Mouse (Mus musculus): ENCODE results near the gene Wnk2. TPM values are rescaled to one million over a fixed set of nuclear protein-coding genes. Genes with fewer than 3 reads are reported as not detected.

Wnk2 gene
- polyA plus RNA-seq, 1 experiment from 2014 or later = 1.4 TPM

DNA sequence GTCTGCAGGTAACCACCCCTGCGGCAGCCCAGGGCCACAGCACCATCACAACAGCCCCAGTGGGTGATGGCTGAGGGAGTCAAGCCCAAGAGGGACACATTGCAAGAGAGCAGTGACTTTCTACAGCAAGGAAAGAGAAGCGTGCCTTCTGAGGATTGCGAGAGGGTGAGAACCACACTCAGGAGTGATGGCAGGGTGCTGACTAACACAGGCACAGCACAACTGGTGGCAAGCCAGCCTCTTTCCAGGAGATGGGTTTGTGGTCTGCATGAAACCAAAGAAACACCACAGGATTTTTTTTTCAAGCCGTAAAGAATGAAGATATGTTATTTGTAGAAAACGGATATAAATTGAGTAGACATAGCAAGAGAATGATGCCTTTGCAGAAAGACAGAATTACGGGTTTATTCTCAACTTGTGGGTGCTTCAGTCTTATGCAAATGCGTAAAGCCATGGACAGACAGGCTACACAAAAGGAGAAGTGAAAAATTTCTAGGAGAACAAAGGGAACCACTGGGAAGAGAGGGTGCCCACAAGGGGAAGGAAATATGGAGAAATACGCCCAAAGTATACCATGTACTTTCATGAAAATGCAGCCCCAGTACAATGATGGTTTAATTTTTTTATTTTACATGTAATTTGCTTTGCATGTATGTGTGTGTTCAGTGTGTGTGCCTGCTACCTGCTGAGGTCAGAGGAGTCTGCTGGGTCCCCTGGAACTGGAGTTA, 39.5 kb downstream of the Wnk2 start:
- no peak for ATAC-seq (replicated peaks; ENCODE audit: low FRiP score)
- 88% methylated on average over 8 of the region's 8 CpGs for WGBS
- H3K36me3 ChIP-seq = no peaks in the 10 kb centered on the region
- H3K27me3 ChIP-seq = no peaks in the 10 kb centered on the region
- H3K27ac ChIP-seq = no peak overlapping the region
- H3K9ac ChIP-seq = no peak overlapping the region
- peaks cover 10% of the 10 kb centered on the region for H3K4me1 ChIP-seq
- H3K4me3 ChIP-seq (replicated peaks) = no peak overlapping the region
- H3K4me2 ChIP-seq = no peak overlapping the region
- H3K9me3 ChIP-seq (replicated peaks) = 0 out of 2 replicates have a peak, but pooled peaks cover 3% of the 10 kb centered on the region

DNA sequence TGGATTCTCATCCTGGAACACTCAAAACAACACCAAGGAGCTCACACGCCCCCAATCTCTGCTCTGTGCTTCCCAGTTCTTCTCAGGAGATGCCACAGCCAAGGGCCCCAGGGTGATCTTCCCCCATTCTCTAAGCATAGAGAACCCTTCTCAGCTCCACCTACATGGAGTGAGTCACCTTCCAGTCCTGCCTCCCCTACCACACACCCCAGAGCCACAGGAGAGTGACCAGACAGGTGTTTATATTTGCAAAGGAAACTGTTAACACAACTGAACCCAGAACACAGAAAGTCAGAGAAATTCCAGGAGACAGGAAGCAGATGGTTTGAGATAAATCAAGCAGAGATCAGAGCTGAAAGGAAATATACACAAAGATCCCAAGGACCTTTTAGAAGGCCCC, 43.9 kb downstream of the Wnk2 start:
- no peak overlapping the region for H3K4me2 ChIP-seq
- H3K4me3 ChIP-seq (replicated peaks) = no peak overlapping the region
- peaks cover 20% of the 10 kb centered on the region for H3K4me1 ChIP-seq
- H3K9me3 ChIP-seq (replicated peaks) = 0 out of 2 replicates have a peak, but pooled peaks cover 3% of the 10 kb centered on the region
- no peaks in the 10 kb centered on the region for H3K36me3 ChIP-seq
- H3K27me3 ChIP-seq = no peaks in the 10 kb centered on the region
- no peak for ATAC-seq (replicated peaks; ENCODE audit: low FRiP score)
- no peak overlapping the region for H3K9ac ChIP-seq
- 53% methylated on average over 1 of the region's 1 CpGs for WGBS
- no peak overlapping the region for H3K27ac ChIP-seq

DNA sequence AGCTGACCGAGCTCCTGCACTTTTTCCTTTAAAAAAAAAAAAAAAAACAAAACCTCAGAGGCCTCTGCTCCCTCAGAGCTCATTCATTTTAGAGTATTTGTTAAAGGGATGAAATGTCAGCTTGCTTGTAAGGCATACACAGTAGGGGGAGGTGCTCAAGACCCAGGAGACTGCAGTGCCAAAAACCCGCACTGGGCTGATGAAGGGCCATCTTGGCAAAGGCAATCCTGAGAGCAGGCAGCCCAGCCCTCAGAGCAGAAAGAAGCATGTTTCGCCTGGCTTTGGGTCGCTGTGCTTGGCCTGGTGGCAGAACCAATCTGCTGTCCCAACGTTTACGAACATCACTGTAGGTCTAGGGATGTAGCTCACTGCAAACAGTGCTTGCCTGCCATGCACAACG, 44.6 kb downstream of the Wnk2 start:
- 56% methylated on average over 7 of the region's 7 CpGs for WGBS
- no peak overlapping the region for H3K4me3 ChIP-seq (replicated peaks)
- ATAC-seq (replicated peaks; ENCODE audit: low FRiP score) = no peak
- H3K27me3 ChIP-seq = no peaks in the 10 kb centered on the region
- no peak overlapping the region for H3K9ac ChIP-seq
- no peak overlapping the region for H3K27ac ChIP-seq
- 0 out of 2 replicates have a peak, but pooled peaks cover 3% of the 10 kb centered on the region for H3K9me3 ChIP-seq (replicated peaks)
- H3K4me2 ChIP-seq = no peak overlapping the region
- H3K4me1 ChIP-seq = peaks cover 20% of the 10 kb centered on the region
- H3K36me3 ChIP-seq = no peaks in the 10 kb centered on the region

DNA sequence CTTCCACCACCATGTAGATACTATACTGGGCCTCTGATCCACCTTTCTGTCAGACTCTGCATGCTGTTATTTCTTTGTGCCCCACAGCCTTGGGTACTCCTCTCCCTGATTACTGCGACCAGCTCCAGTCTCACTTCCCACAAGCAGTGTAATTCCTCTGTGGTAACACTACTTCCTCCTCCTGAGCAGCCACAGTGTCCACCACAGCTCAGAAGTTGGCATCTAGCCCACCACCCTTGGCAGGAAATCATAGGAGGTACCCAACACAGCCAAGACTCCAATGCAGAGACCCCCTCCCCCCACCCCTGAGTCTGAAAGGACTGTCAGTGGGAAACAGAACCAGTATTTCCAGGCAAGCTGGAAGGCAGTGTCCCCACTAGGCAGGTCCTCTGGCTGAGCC, 47.4 kb downstream of the Wnk2 start:
- WGBS = 57% methylated on average over 1 of the region's 1 CpGs
- no peak overlapping the region for H3K9ac ChIP-seq
- no peak overlapping the region for H3K4me2 ChIP-seq
- peaks cover 20% of the 10 kb centered on the region for H3K4me1 ChIP-seq
- H3K9me3 ChIP-seq (replicated peaks) = no peaks in the 10 kb centered on the region
- H3K36me3 ChIP-seq = no peaks in the 10 kb centered on the region
- ATAC-seq (replicated peaks; ENCODE audit: low FRiP score) = no peak
- no peak overlapping the region for H3K4me3 ChIP-seq (replicated peaks)
- H3K27ac ChIP-seq = no peak overlapping the region
- no peaks in the 10 kb centered on the region for H3K27me3 ChIP-seq

DNA sequence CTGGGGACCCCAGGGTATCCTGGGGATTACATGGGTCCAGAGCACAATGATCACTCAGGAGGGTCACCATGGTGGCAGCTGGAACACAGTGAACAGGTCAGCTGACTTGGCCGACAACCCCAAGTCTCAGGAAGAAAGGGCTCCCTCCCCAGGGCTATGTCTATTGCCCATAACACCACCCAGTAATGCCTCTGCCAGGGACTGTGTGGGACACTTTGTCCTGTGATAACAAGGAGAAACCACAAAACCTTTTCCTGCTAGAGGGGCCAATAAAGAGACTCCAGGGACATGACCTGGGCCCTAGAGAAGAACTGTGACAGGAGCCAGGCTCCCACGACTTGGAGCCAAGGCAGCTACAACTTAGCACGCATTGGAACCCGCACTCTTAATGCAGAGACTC, 51.0 kb downstream of the Wnk2 start:
- H3K4me2 ChIP-seq = no peak overlapping the region
- WGBS = 84% methylated on average over 4 of the region's 4 CpGs
- H3K27me3 ChIP-seq = no peaks in the 10 kb centered on the region
- no peak overlapping the region for H3K9ac ChIP-seq
- no peak for ATAC-seq (replicated peaks; ENCODE audit: low FRiP score)
- H3K4me3 ChIP-seq (replicated peaks) = no peak overlapping the region
- H3K9me3 ChIP-seq (replicated peaks) = no peaks in the 10 kb centered on the region
- H3K36me3 ChIP-seq = no peaks in the 10 kb centered on the region
- no peak overlapping the region for H3K27ac ChIP-seq
- H3K4me1 ChIP-seq = peaks cover 18% of the 10 kb centered on the region

DNA sequence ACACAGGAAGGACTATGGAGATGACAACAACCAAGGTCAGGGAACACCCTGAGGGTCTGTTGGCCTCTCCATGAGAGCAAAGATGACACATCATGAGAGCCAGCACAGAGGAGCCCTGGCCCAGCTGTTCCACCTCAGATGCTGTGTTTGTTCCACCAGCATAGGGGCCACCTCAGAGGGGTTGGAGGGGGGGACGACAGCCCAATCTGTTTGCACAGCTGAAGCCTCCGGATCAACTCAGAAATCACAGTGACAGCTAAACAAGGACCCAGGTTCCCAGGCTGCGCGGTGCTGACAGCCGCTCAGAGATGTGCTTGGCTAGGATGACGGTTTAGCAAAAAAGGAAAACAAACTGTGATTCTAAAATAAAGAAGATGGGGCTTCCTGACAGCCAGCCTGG, 53.1 kb downstream of the Wnk2 start:
- no peak for ATAC-seq (replicated peaks; ENCODE audit: low FRiP score)
- Histone ChIP-seq H3K4me2 (no peak overlapping the region), H3K4me3 (replicated peaks) (no peak overlapping the region), H3K9ac (no peak overlapping the region), H3K27ac (no peak overlapping the region), H3K27me3 (no peaks in the 10 kb centered on the region), H3K36me3 (no peaks in the 10 kb centered on the region), H3K9me3 (replicated peaks) (no peaks in the 10 kb centered on the region), H3K4me1 (peaks cover 13% of the 10 kb centered on the region)
- 29% methylated on average over 6 of the region's 6 CpGs for WGBS

DNA sequence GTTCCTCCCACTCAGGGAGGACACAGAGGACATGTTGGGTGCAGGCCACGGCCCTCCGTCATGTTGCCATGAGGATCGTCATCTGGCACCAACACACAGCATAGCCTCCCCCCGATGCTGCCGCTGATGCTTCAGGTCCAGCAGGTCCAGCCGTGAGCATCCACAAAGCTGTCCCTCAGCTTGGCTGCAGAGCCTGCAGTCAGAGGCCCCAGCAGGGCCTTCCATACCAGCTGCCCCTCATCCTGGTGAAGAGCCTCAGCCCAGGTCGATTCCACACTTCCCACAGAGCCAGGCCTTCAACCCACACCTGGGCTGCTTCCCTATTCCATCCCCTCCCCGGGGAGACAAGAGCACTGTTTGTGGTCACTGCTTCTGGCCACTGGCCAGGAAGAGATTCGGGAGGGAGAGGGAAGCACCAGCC, 54.3 kb downstream of the Wnk2 start:
- H3K9me3 ChIP-seq (replicated peaks) = no peaks in the 10 kb centered on the region
- peaks cover 13% of the 10 kb centered on the region for H3K4me1 ChIP-seq
- H3K36me3 ChIP-seq = no peaks in the 10 kb centered on the region
- H3K27me3 ChIP-seq = no peaks in the 10 kb centered on the region
- H3K9ac ChIP-seq = no peak overlapping the region
- WGBS = 70% methylated on average over 9 of the region's 9 CpGs
- no peak for ATAC-seq (replicated peaks; ENCODE audit: low FRiP score)
- no peak overlapping the region for H3K4me2 ChIP-seq
- no peak overlapping the region for H3K27ac ChIP-seq
- H3K4me3 ChIP-seq (replicated peaks) = no peak overlapping the region

DNA sequence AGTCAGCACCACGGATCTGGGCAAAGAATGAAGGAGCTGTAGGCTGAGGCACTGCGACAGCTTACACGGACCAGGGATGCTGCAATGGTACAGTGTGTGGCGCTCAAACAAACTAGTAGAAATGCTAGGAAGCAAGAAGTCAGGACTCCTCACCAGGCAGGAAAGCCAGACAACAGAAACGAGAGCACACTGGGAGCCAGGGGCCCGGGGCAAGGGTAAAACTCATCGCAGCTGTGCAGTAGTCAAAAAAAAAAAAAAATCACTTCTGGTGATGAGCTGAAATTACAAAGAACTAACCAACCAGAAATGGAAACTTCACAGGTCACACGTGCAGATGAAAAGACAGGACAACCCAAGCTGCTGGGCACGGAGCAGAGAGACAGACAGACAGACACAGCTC, 55.2 kb downstream of the Wnk2 start:
- Histone ChIP-seq H3K4me1 (peaks cover 13% of the 10 kb centered on the region), H3K4me3 (replicated peaks) (no peak overlapping the region), H3K27ac (no peak overlapping the region), H3K9ac (no peak overlapping the region), H3K9me3 (replicated peaks) (no peaks in the 10 kb centered on the region), H3K27me3 (no peaks in the 10 kb centered on the region), H3K4me2 (no peak overlapping the region), H3K36me3 (no peaks in the 10 kb centered on the region)
- ATAC-seq (replicated peaks; ENCODE audit: low FRiP score) = no peak
- WGBS = 72% methylated on average over 9 of the region's 9 CpGs

DNA sequence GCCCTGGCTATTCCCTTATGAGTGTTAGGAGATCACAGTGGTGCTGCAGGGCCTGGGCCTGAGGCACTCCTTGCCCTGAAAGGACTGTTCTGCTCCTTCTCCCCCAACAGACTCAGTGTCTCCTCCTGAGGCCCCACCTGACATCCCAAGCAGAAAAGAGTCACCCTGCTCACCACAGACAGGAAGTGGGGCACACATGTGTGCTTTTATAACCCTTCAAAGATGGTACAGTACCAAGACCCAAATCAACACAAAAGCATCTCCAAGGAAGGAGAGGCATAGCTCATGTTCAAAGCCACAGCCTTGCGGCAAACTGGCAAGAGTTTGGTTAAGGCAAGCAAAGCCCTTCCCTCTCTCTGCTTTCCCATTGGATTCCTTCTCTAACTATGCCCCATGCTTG, 57.6 kb downstream of the Wnk2 start:
- Histone ChIP-seq H3K27me3 (no peaks in the 10 kb centered on the region), H3K4me3 (replicated peaks) (no peak overlapping the region), H3K4me2 (no peak overlapping the region), H3K4me1 (peaks cover 13% of the 10 kb centered on the region), H3K9me3 (replicated peaks) (no peaks in the 10 kb centered on the region), H3K9ac (no peak overlapping the region), H3K27ac (no peak overlapping the region), H3K36me3 (no peaks in the 10 kb centered on the region)
- no peak for ATAC-seq (replicated peaks; ENCODE audit: low FRiP score)
- 90% methylated on average over 1 of the region's 1 CpGs for WGBS

DNA sequence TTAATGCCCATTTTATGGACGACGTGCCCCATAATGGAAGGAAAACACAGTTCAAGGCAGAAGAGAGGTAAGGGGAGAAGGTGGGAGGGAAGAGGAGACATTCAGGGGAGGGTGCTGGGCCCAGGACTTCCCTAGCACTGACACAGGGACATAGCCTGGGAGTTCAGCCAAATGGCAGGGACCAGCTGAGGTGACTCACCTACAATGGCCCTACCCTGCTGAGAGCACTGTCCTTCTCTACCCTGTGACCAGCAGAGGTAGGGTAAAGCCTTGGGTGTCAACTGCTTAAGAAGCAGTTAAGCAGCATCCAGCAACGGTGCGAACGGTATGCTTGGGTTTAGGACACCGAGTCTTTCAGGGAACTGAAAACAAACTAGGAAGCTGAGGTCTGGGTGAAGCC, 58.9 kb downstream of the Wnk2 start:
- Histone ChIP-seq H3K9me3 (replicated peaks) (no peaks in the 10 kb centered on the region), H3K4me2 (no peak overlapping the region), H3K27me3 (no peaks in the 10 kb centered on the region), H3K9ac (no peak overlapping the region), H3K4me3 (replicated peaks) (no peak overlapping the region), H3K4me1 (peaks cover 5% of the 10 kb centered on the region; the same call in 1 of the 2 replicates), H3K27ac (no peak overlapping the region), H3K36me3 (no peaks in the 10 kb centered on the region)
- ATAC-seq (replicated peaks; ENCODE audit: low FRiP score) = no peak
- 76% methylated on average over 6 of the region's 6 CpGs for WGBS

DNA sequence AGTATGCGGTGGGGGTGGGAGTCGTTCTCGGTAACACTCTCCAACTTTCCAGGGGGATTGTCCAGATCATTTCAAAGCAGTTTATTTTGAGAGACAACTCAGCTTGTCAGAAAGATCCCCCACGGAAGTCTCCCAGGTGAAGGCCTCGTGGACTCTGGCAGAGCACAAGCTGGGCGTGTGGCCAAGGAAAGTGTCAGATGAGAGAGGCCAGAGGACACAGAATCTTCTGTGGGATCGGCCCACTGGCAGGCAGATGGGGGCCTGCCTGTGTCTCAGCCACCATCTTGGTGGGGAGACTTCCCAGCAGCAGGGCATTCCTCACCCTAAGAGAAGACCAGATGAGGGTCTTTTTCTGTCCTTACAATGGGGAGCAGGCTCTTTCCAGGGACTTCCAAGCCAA, 60.4 kb downstream of the Wnk2 start:
- Histone ChIP-seq H3K27me3 (no peaks in the 10 kb centered on the region), H3K4me3 (replicated peaks) (no peak overlapping the region), H3K36me3 (no peaks in the 10 kb centered on the region), H3K4me2 (no peak overlapping the region), H3K4me1 (no peaks in the 10 kb centered on the region), H3K9me3 (replicated peaks) (no peaks in the 10 kb centered on the region), H3K27ac (no peak overlapping the region), H3K9ac (no peak overlapping the region)
- ATAC-seq (replicated peaks; ENCODE audit: low FRiP score) = no peak
- 65% methylated on average over 7 of the region's 7 CpGs for WGBS

DNA sequence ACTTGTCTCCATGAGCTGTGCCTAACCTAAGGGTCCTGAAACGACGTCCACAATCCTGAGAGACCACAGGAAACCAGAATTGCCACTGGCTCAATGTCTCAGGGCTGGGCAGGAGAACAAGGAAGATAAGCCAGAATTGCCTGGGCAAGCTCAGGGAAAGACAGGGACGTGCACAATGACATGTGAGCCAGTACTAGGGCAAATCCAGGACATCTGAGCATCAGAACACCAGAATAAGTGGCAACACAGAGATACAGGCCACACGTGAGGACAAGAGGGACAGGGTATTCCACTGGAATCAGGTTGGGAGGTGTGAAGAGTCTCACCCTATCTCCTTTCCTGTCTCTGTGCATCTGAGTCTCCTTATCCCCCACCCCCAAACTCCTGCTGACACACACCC, 61.4 kb downstream of the Wnk2 start:
- no peak overlapping the region for H3K9ac ChIP-seq
- 68% methylated on average over 4 of the region's 4 CpGs for WGBS
- no peak for ATAC-seq (replicated peaks; ENCODE audit: low FRiP score)

DNA sequence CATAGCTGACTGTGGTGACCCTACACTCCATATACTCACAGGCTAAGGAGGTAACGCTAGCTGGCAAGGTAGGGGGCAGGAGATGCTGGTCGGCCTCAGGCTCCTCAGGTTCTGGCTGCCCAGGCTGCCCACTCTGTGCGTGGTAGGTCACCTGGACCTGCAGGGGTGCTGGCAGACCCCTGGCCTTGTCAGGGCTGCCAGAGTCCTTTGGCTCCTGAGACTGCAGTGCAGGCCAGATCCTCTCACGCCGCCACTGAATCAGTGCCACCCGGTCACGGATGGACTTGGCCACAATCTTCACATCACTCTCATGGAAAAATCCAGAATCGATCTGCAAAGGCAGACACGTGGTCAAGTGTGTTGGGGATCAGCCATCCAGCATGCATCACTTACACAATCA, 62.6 kb downstream of the Wnk2 start:
- Histone ChIP-seq H3K4me2 (no peak overlapping the region), H3K9ac (no peak overlapping the region), H3K27me3 (no peaks in the 10 kb centered on the region), H3K27ac (no peak overlapping the region), H3K36me3 (no peaks in the 10 kb centered on the region), H3K4me3 (replicated peaks) (no peak overlapping the region), H3K9me3 (replicated peaks) (no peaks in the 10 kb centered on the region), H3K4me1 (no peaks in the 10 kb centered on the region)
- ATAC-seq (replicated peaks; ENCODE audit: low FRiP score) = no peak
- 93% methylated on average over 9 of the region's 9 CpGs for WGBS

More for the DNA sequence above, 61.4 kb downstream of the Wnk2 start:
- Histone ChIP-seq H3K4me2 (no peak overlapping the region), H3K4me3 (replicated peaks) (no peak overlapping the region), H3K9me3 (replicated peaks) (no peaks in the 10 kb centered on the region), H3K27me3 (no peaks in the 10 kb centered on the region), H3K4me1 (no peaks in the 10 kb centered on the region), H3K36me3 (no peaks in the 10 kb centered on the region), H3K27ac (no peak overlapping the region)
